Mouse (Mus musculus) cerebellum, adult 2 months (tissue): Measurements from ENCODE around the gene Chka. TPM values are rescaled to one million over a fixed set of nuclear protein-coding genes. Genes with fewer than 3 reads are reported as not detected.

Experiments used
- DNase-seq, 2 experiments: peaks; one replicate each; pipeline ENCODE4 v3.0.0; 2021
- H3K27ac ChIP-seq: fragments of 200-500 bp; 2 replicates; pipeline ENCODE4 v1.5.1; 2012; ENCODE audit warnings: low read length, control low read depth, inconsistent platforms; ENCODE audit not compliant: insufficient read depth
- H3K27me3 ChIP-seq: fragments of 200-500 bp; 2 replicates; pipeline ENCODE4 v1.6.1; 2012; ENCODE audit warnings: inconsistent platforms, mild to moderate bottlenecking, low read length, moderate library complexity; ENCODE audit not compliant: control insufficient read depth, insufficient read depth
- H3K4me1 ChIP-seq: fragments of 200-500 bp; 2 replicates; pipeline ENCODE4 v1.6.1; 2011; ENCODE audit warnings: low read length; ENCODE audit not compliant: control insufficient read depth, insufficient read depth
- H3K4me3 ChIP-seq: fragments of 200-500 bp; replicated peaks from 2 replicates; pipeline ENCODE3; 2011; ENCODE audit warnings: mild to moderate bottlenecking, low read depth, low read length, control low read depth; ENCODE audit not compliant: insufficient read depth
- CTCF ChIP-seq: fragments of 200-500 bp; IDR thresholded peaks from 2 replicates; pipeline ENCODE4 v1.5.1; 2011; ENCODE audit warnings: low read depth, mild to moderate bottlenecking, control low read depth, low read length, moderate library complexity, borderline replicate concordance; ENCODE audit not compliant: insufficient read depth
- POLR2A ChIP-seq: fragments of 200-500 bp; IDR thresholded peaks from 2 replicates; pipeline ENCODE4 v1.6.1; 2011; ENCODE audit warnings: low read length, control low read depth, borderline replicate concordance; ENCODE audit not compliant: insufficient read depth
- WGBS: fragments of 180-500 bp; shearing (Covaris S2); methylation state at CpG from one replicate; pipeline ENCODE4 v1.1.7; 2018; 5-methylcytosine and 5-hydroxymethylcytosine counted together
- polyA plus RNA-seq: library from polyadenylated mRNA; depleted of rRNA; stranded (reverse); fragments of >200 nt; gene quantifications from 2 replicates; pipeline ENCODE4 v1.2.3, GENCODE M21; 2012

The Chka gene
- polyA plus RNA-seq, 1 experiment, result 118 TPM

DNA sequence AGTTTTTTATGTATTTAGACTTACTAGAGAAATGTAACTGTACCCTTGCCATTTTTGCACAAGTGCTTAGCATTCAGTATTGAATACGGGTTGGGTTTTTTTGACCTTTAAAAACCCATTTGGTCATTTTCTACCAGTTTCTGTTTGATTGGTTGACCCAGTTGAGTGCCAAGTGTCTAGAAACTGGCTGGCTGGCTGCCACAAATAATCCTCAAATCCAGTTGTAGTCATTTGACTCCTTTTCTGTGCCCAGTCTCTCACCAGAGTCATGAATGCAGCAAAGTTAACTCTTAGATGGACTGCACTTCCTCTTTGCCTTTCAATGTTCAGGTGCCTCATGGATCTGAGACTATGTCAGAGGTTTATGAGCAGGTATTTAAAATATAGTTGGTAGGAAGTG lies 2.3 kb downstream of the Chka start:
- H3K27me3 ChIP-seq, result no peaks in the 10 kb centered on the region
- TF ChIP-seq CTCF (no peak), POLR2A (no peak)
- DNase-seq, result peak; percentile 44 to 52
- WGBS, result 18% methylated on average over 1 of the region's 1 CpGs
- H3K27ac ChIP-seq, result no peak overlapping the region
- H3K4me3 ChIP-seq, result peak overlapping the region; percentile 52
- peaks cover 19% of the 10 kb centered on the region for H3K4me1 ChIP-seq

DNA sequence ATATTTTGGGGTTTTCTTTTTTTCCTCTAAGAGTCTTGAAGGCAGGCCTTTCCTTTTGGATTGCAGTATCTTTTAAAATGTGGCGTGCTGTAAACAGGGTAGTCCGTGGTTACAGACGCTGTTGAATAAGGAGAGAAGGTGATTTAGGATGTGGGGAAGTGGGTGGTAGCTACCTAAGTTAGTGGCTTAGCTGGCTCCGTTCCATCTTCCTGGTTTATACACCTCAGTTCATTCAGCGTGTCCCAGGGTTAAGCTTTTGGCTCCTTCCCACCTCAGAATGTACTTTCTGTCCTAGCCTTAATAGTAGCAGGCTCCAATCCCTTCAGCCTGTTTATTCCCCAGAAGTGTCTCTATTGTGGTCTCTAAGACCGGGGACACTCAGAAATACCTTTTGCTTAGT lies 3.5 kb downstream of the Chka start:
- 54% methylated on average over 6 of the region's 6 CpGs for WGBS
- DNase-seq, result peak in 1 of 2 experiments; percentile 20
- H3K27me3 ChIP-seq, result no peaks in the 10 kb centered on the region
- peaks cover 20% of the 10 kb centered on the region for H3K4me1 ChIP-seq
- H3K4me3 ChIP-seq, result no peak overlapping the region
- H3K27ac ChIP-seq, result no peak overlapping the region
- TF ChIP-seq CTCF, result no peak
- no peak for TF ChIP-seq POLR2A

- Histone ChIP-seq H3K27me3 (no peaks in the 10 kb centered on the region), H3K27ac (peak overlapping the region; percentile 63), H3K4me1 (peaks cover 20% of the 10 kb centered on the region), H3K4me3 (peak overlapping the region; percentile 14)
- WGBS, result 22% methylated on average over 4 of the region's 4 CpGs
- TF ChIP-seq CTCF (no peak), POLR2A (no peak)
- peak in 1 of 2 experiments; percentile 31 for DNase-seq
These were observed 4.0 kb downstream of the Chka start for GRCm38 (mm10) chr19:3855601-3856000.

DNA sequence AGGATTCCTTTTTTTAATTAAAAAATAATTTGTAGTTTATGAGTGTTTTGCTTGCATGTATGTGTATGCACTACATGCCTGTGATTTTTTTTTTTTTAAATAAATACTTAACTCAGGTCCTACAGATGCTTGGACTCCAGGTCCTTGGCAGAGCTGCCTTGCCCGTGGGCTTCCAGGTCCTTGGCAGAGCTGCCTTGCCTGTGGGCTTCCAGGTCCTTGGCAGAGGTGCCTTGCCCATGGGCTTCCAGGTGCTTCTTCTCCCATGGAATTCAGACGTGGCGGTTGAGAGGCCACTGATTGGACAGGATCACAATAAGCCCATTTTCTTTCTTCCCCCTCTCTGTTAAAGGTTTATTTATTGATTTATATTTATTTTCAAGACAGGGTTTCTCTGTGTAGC lies 5.6 kb downstream of the Chka start:
- Histone ChIP-seq H3K27me3 (no peaks in the 10 kb centered on the region), H3K4me3 (no peak overlapping the region), H3K4me1 (peaks cover 16% of the 10 kb centered on the region), H3K27ac (0 out of 2 replicates have a peak overlapping the region, but pooled peaks have one; percentile 24)
- TF ChIP-seq POLR2A (no peak), CTCF (no peak)
- peak in 1 of 2 experiments; percentile 60 for DNase-seq
- 3% methylated on average over 3 of the region's 3 CpGs for WGBS

DNA sequence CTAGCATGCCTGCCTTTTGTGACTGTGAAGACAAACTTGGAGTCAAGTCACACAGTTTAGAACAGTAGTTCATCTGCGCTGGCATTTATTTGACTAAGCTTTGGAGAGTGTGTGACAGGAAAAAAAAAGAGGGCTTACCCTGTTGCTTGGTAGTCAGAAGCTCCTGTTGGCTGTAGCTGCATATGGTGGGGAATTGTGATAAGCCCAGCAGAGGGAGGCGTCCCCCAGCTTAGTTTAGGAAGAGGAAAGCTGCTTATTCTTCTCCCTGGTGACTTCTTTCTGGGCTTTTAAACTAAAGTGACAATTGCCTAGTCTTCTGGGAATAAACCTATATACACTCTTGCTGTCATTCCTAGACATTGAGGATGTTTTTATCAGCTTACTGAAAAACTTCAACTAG lies 11.1 kb downstream of the Chka start:
- Histone ChIP-seq H3K27ac (no peak overlapping the region), H3K27me3 (no peaks in the 10 kb centered on the region), H3K4me1 (peaks cover 4% of the 10 kb centered on the region; the same call in 1 of the 2 replicates), H3K4me3 (no peak overlapping the region)
- TF ChIP-seq POLR2A, result no peak
- TF ChIP-seq CTCF, result no peak
- WGBS, result 64% methylated on average over 2 of the region's 2 CpGs
- DNase-seq, result no peak

GRCm38 (mm10) chr19:3864960-3865359 lies 13.4 kb downstream of the Chka start:
- DNase-seq, result no peak
- H3K27ac ChIP-seq, result no peak overlapping the region
- WGBS, result 87% methylated on average over 2 of the region's 2 CpGs
- no peak overlapping the region for H3K4me3 ChIP-seq
- peak; percentile 21; the same call in 1 of the 2 replicates for TF ChIP-seq CTCF
- TF ChIP-seq POLR2A, result no peak
- no peaks in the 10 kb centered on the region for H3K27me3 ChIP-seq
- H3K4me1 ChIP-seq, result no peaks in the 10 kb centered on the region

DNA sequence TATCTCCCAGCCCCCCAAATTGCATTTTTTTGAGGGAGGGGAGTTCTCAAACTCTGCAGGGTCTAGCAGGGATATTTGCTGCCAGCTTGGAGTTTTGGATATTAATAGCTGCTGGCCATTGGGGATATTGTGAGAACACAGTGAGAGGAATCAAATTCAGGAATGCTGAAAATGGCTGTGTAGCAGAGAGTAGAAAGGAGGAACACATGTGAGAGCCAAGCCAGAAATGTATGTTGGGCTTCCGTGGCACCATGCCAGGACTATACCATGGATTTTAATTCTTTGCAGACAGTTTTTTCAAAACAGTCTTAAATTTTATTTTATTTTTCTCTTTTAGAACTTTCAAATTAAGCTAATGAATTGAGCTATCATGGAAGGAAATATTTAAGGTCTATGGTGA lies 16.7 kb downstream of the Chka start:
- WGBS, result 55% methylated on average over 1 of the region's 1 CpGs
- TF ChIP-seq POLR2A (no peak), CTCF (no peak)
- no peaks in the 10 kb centered on the region for H3K27me3 ChIP-seq
- H3K4me3 ChIP-seq, result no peak overlapping the region
- H3K4me1 ChIP-seq, result peaks cover 10% of the 10 kb centered on the region
- H3K27ac ChIP-seq, result no peak overlapping the region
- DNase-seq, result no peak

GRCm38 (mm10) chr19:3871468-3871867 lies 19.9 kb downstream of the Chka start:
- no peak overlapping the region for H3K27ac ChIP-seq
- no peak for DNase-seq
- TF ChIP-seq CTCF, result no peak
- TF ChIP-seq POLR2A, result no peak
- no peaks in the 10 kb centered on the region for H3K27me3 ChIP-seq
- no peak overlapping the region for H3K4me3 ChIP-seq
- peaks cover 22% of the 10 kb centered on the region for H3K4me1 ChIP-seq

GRCm38 (mm10) chr19:3872373-3872772 lies 20.8 kb downstream of the Chka start:
- TF ChIP-seq CTCF (no peak), POLR2A (no peak)
- H3K4me3 ChIP-seq, result no peak overlapping the region
- 8% methylated on average over 4 of the region's 4 CpGs for WGBS
- no peak overlapping the region; the same call in 1 of the 2 replicates for H3K27ac ChIP-seq
- H3K27me3 ChIP-seq, result no peaks in the 10 kb centered on the region
- H3K4me1 ChIP-seq, result peaks cover 22% of the 10 kb centered on the region
- DNase-seq, result peak; percentile 59
